Mouse (Mus musculus): ENCODE measurements around the gene Dbt. TPM values are rescaled to one million over a fixed set of nuclear protein-coding genes. Genes with fewer than 3 reads are reported as not detected.
A peak's percentile ranks its signal among the peaks of the same experiment; 100 is the strongest.

Dbt gene
- polyA plus RNA-seq, 1 experiment from 2014 or later: 11.9 TPM

DNA sequence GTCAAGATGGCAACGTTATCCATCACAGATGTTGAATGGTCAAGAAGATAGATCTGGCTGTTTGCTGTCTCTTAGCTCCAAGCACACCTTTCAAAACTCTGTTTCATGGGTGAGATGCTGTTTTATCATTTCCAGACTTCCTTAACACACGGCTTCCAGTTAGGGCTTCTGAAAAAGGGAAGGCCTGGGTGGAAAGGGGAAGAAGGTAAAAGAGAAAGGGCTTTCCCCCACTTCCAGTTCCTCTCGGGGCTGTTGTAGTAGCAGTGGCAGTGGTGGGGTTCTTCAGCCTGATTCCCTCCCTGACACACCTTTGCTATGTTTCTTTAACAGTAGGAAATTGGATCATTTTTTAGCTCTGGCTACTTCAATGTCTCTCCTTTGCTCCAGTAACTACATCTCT, 30.1 kb upstream of the Dbt start:
- 76% methylated on average over 3 of the region's 3 CpGs for WGBS
- Histone ChIP-seq H3K4me1 (ENCODE audit: control insufficient read depth, insufficient read depth, low read length) (no peaks in the 10 kb centered on the region), H3K9me3 (replicated peaks; ENCODE audit: control insufficient read depth, low read length) (no peaks in the 10 kb centered on the region), H3K27me3 (ENCODE audit: control insufficient read depth, insufficient read depth, low read length) (no peaks in the 10 kb centered on the region), H3K9ac (replicated peaks; ENCODE audit: low read length) (no peak overlapping the region), H3K36me3 (replicated peaks; ENCODE audit: control insufficient read depth, insufficient read depth, low read depth, low read length) (peaks cover 3% of the 10 kb centered on the region; the same call in 1 of the 2 replicates), H3K27ac (replicated peaks; ENCODE audit: low read depth, low read length) (no peak overlapping the region), H3K4me3 (ENCODE audit: low read depth, low read length) (no peak overlapping the region), H3K4me2 (ENCODE audit: low read depth, low read length) (no peak overlapping the region)
- ATAC-seq (replicated peaks; ENCODE audit: insufficient number of reproducible peaks, low FRiP score, low TSS enrichment, low read depth) (no peak), DNase-seq (ENCODE audit: low spot score) (no peak)

GRCm38 (mm10) chr3:116483271-116483670, 29.6 kb upstream of the Dbt start:
- WGBS: 90% methylated on average over 4 of the region's 4 CpGs
- H3K36me3 ChIP-seq (replicated peaks; ENCODE audit: control insufficient read depth, insufficient read depth, low read depth, low read length): peaks cover 7% of the 10 kb centered on the region; the same call in 1 of the 2 replicates
- no peaks in the 10 kb centered on the region for H3K27me3 ChIP-seq (ENCODE audit: control insufficient read depth, insufficient read depth, low read length)
- DNase-seq (ENCODE audit: low spot score): no peak
- H3K9me3 ChIP-seq (replicated peaks; ENCODE audit: control insufficient read depth, low read length): no peaks in the 10 kb centered on the region
- no peak overlapping the region for H3K27ac ChIP-seq (replicated peaks; ENCODE audit: low read depth, low read length)
- H3K4me1 ChIP-seq (ENCODE audit: control insufficient read depth, insufficient read depth, low read length): no peaks in the 10 kb centered on the region
- no peak for ATAC-seq (replicated peaks; ENCODE audit: insufficient number of reproducible peaks, low FRiP score, low TSS enrichment, low read depth)
- H3K4me2 ChIP-seq (ENCODE audit: low read depth, low read length): no peak overlapping the region
- no peak overlapping the region for H3K9ac ChIP-seq (replicated peaks; ENCODE audit: low read length)
- H3K4me3 ChIP-seq (ENCODE audit: low read depth, low read length): no peak overlapping the region

- Histone ChIP-seq H3K4me1 (ENCODE audit: control insufficient read depth, insufficient read depth, low read length) (no peaks in the 10 kb centered on the region), H3K9me3 (replicated peaks; ENCODE audit: control insufficient read depth, low read length) (no peaks in the 10 kb centered on the region), H3K4me3 (ENCODE audit: low read depth, low read length) (no peak overlapping the region), H3K27ac (replicated peaks; ENCODE audit: low read depth, low read length) (no peak overlapping the region), H3K4me2 (ENCODE audit: low read depth, low read length) (no peak overlapping the region), H3K9ac (replicated peaks; ENCODE audit: low read length) (no peak overlapping the region), H3K36me3 (replicated peaks; ENCODE audit: control insufficient read depth, insufficient read depth, low read depth, low read length) (peaks cover 13% of the 10 kb centered on the region), H3K27me3 (ENCODE audit: control insufficient read depth, insufficient read depth, low read length) (no peaks in the 10 kb centered on the region)
- DNase-seq (ENCODE audit: low spot score) (no peak), ATAC-seq (replicated peaks; ENCODE audit: insufficient number of reproducible peaks, low FRiP score, low TSS enrichment, low read depth) (no peak)
- WGBS: 95% methylated on average over 5 of the region's 5 CpGs
Measured at GRCm38 (mm10) chr3:116490920-116491319, 21.9 kb upstream of the Dbt start.

DNA sequence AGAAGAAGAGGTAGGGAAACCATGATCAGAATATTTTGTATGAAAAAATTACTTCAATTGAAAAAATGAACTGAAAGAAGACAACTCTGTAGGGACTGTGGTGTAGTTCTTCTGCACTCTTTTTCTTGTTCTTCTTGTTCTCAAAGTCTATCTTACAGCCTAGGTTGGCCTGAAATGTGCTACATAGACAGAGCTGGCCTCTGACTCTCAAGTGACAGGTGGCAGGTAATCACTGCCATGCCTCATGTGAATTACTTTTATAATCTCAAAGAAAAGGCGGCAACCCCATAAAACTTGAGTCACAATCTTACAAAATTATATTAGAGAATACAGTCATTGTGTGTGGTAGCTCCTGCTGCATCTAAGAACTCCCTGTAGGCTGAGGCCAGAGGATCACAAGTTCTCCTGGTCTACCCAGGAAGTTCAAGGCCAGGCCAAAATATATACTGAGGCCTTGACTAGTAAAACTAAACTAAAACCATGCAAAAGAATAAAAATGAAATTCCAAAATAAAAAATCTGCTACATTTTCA, 20.9 kb upstream of the Dbt start:
- DNase-seq (ENCODE audit: low spot score): no peak
- 92% methylated on average over 1 of the region's 1 CpGs for WGBS

DNA sequence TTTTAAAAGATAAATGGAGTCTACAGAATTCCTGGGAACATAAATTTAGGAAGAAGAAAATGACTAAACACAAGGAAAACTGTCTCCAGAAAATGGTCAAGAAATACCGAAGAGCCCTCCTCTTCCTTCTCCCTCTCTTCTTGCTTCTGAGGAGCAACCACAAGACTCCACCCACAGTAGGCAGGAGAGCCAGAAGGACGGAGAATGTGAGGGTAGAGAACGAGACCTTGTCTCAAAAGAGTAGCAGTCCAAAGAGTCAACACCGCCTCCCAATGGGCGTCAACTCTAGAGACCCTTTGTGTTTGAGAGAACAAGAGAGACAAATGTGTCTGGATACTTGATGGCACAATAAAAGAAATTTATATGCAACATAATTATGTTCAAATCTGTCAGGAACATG, 19.2 kb upstream of the Dbt start:
- peaks cover 12% of the 10 kb centered on the region for H3K36me3 ChIP-seq (replicated peaks; ENCODE audit: control insufficient read depth, insufficient read depth, low read depth, low read length)

More for the DNA sequence above, 20.9 kb upstream of the Dbt start:
- Histone ChIP-seq H3K4me1 (ENCODE audit: control insufficient read depth, insufficient read depth, low read length) (no peaks in the 10 kb centered on the region), H3K4me2 (ENCODE audit: low read depth, low read length) (no peak overlapping the region), H3K9ac (replicated peaks; ENCODE audit: low read length) (no peak overlapping the region), H3K36me3 (replicated peaks; ENCODE audit: control insufficient read depth, insufficient read depth, low read depth, low read length) (peaks cover 13% of the 10 kb centered on the region), H3K9me3 (replicated peaks; ENCODE audit: control insufficient read depth, low read length) (no peaks in the 10 kb centered on the region), H3K27me3 (ENCODE audit: control insufficient read depth, insufficient read depth, low read length) (no peaks in the 10 kb centered on the region), H3K4me3 (ENCODE audit: low read depth, low read length) (no peak overlapping the region), H3K27ac (replicated peaks; ENCODE audit: low read depth, low read length) (no peak overlapping the region)
- no peak for ATAC-seq (replicated peaks; ENCODE audit: insufficient number of reproducible peaks, low FRiP score, low TSS enrichment, low read depth)

DNA sequence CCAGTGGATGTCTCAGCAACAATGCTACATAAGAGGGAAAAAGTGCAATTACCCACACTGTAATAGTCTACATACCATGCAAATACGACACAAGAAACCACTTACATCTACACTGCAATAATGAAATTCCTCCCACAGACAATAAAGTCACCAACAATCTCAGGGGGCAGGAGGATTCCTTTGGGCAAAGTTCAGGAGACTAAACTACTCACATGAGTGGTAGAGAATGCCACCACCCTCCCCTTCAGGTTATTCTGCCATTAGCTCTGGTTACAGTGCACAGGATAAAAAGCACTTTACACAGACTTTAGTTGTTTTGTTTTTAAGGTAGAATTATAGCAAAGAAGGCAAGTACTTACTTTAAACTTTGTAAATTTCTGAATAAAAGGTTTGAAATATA, 17.2 kb upstream of the Dbt start:
- no peak overlapping the region for H3K4me2 ChIP-seq (ENCODE audit: low read depth, low read length)
- DNase-seq (ENCODE audit: low spot score) (no peak), ATAC-seq (replicated peaks; ENCODE audit: insufficient number of reproducible peaks, low FRiP score, low TSS enrichment, low read depth) (no peak)
- no peak overlapping the region for H3K9ac ChIP-seq (replicated peaks; ENCODE audit: low read length)
- 88% methylated on average over 1 of the region's 1 CpGs for WGBS
- H3K4me1 ChIP-seq (ENCODE audit: control insufficient read depth, insufficient read depth, low read length): no peaks in the 10 kb centered on the region
- no peak overlapping the region for H3K4me3 ChIP-seq (ENCODE audit: low read depth, low read length)
- H3K36me3 ChIP-seq (replicated peaks; ENCODE audit: control insufficient read depth, insufficient read depth, low read depth, low read length): peaks cover 10% of the 10 kb centered on the region
- H3K27ac ChIP-seq (replicated peaks; ENCODE audit: low read depth, low read length): no peak overlapping the region
- no peaks in the 10 kb centered on the region for H3K9me3 ChIP-seq (replicated peaks; ENCODE audit: control insufficient read depth, low read length)
- no peaks in the 10 kb centered on the region for H3K27me3 ChIP-seq (ENCODE audit: control insufficient read depth, insufficient read depth, low read length)

More for the DNA sequence above, 19.2 kb upstream of the Dbt start:
- Histone ChIP-seq H3K4me3 (ENCODE audit: low read depth, low read length) (no peak overlapping the region), H3K9me3 (replicated peaks; ENCODE audit: control insufficient read depth, low read length) (no peaks in the 10 kb centered on the region), H3K4me1 (ENCODE audit: control insufficient read depth, insufficient read depth, low read length) (no peaks in the 10 kb centered on the region), H3K4me2 (ENCODE audit: low read depth, low read length) (no peak overlapping the region), H3K27ac (replicated peaks; ENCODE audit: low read depth, low read length) (no peak overlapping the region), H3K27me3 (ENCODE audit: control insufficient read depth, insufficient read depth, low read length) (no peaks in the 10 kb centered on the region), H3K9ac (replicated peaks; ENCODE audit: low read length) (no peak overlapping the region)
- no peak for DNase-seq (ENCODE audit: low spot score)
- WGBS: 74% methylated on average over 5 of the region's 5 CpGs
- no peak for ATAC-seq (replicated peaks; ENCODE audit: insufficient number of reproducible peaks, low FRiP score, low TSS enrichment, low read depth)

DNA sequence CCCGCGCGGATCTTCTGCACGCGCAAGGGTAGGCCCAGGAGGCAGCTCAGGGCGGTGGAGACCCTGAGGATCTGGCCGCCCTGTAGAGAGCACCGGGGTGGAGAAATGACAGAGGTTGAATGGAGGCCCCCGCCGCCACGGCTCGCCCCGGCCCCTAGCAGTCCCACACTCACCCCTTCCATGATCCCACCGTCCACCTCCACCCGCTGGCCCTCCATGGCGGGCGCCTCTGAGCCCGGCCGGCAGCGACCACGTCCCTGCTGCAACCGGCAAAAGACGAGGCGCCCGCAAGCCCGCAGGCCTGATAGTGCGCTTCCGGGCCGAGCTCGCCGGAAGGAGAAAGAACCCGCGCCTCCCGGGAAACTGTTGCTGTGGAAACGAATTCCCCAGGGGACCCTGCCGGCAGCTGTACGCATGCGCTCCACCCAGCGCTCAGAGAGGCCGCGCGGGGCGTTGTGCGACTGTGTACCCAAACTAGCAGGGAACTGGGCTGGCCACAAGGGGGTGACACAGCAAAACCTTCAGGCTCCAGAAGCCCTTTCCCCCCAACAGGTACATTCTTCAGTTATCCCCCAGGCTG, 5.0 kb upstream of the Dbt start, which contains the start of gene Rtca:
Gene Rtca (minus strand): TSS at position 437 of the 580 bp plus-strand sequence.
- ATAC-seq (replicated peaks; ENCODE audit: insufficient number of reproducible peaks, low FRiP score, low TSS enrichment, low read depth): peak; percentile 95
- H3K36me3 ChIP-seq (replicated peaks; ENCODE audit: control insufficient read depth, insufficient read depth, low read depth, low read length): no peaks in the 10 kb centered on the region; the same call in 1 of the 2 replicates
- no peaks in the 10 kb centered on the region for H3K9me3 ChIP-seq (replicated peaks; ENCODE audit: control insufficient read depth, low read length)
- peak within 1 kb of the TSS; percentile 54; the same call in 1 of the 2 replicates for H3K27ac ChIP-seq (replicated peaks; ENCODE audit: low read depth, low read length)
- H3K4me1 ChIP-seq (ENCODE audit: control insufficient read depth, insufficient read depth, low read length): peaks cover 4% of the 10 kb centered on the region
- no peaks in the 10 kb centered on the region for H3K27me3 ChIP-seq (ENCODE audit: control insufficient read depth, insufficient read depth, low read length)
- H3K4me2 ChIP-seq (ENCODE audit: low read depth, low read length): peak within 1 kb of the TSS; percentile 69
- under 1% methylated on average over 37 of the region's 44 CpGs for WGBS
- peak; percentile 99 for DNase-seq (ENCODE audit: low spot score)
- peak within 1 kb of the TSS; percentile 94 for H3K4me3 ChIP-seq (ENCODE audit: low read depth, low read length)
- peak within 1 kb of the TSS; percentile 93 for H3K9ac ChIP-seq (replicated peaks; ENCODE audit: low read length)

GRCm38 (mm10) chr3:116512151-116512903, 543 bp upstream of the Dbt start:
- DNase-seq (ENCODE audit: low spot score) (no peak), ATAC-seq (replicated peaks; ENCODE audit: insufficient number of reproducible peaks, low FRiP score, low TSS enrichment, low read depth) (0 out of 2 replicates have a peak, but pooled peaks have one; percentile 2)
- Histone ChIP-seq H3K36me3 (replicated peaks; ENCODE audit: control insufficient read depth, insufficient read depth, low read depth, low read length) (no peaks in the 10 kb centered on the region), H3K9me3 (replicated peaks; ENCODE audit: control insufficient read depth, low read length) (no peaks in the 10 kb centered on the region), H3K4me2 (ENCODE audit: low read depth, low read length) (peak overlapping the region; percentile 60), H3K4me1 (ENCODE audit: control insufficient read depth, insufficient read depth, low read length) (no peaks in the 10 kb centered on the region; the same call in 1 of the 2 replicates), H3K27me3 (ENCODE audit: control insufficient read depth, insufficient read depth, low read length) (no peaks in the 10 kb centered on the region), H3K9ac (replicated peaks; ENCODE audit: low read length) (no peak overlapping the region), H3K27ac (replicated peaks; ENCODE audit: low read depth, low read length) (no peak overlapping the region), H3K4me3 (ENCODE audit: low read depth, low read length) (peak overlapping the region; percentile 67)
- WGBS: 45% methylated on average over 12 of the region's 12 CpGs
